Mouse (Mus musculus) liver, embryonic 12.5 days (tissue): ENCODE measurements around the gene Hist4h4. TPM values are rescaled to one million over a fixed set of nuclear protein-coding genes. Genes with fewer than 3 reads are reported as not detected.
"Not testable (repeated sequence)": the region's sequence is repeated elsewhere in the genome, so short reads cannot be mapped to it uniquely, and the experiment has no call there.

Experiments
- ATAC-seq: fragments of 200-750 bp; cut with Nextera tagmentation; 2 replicates; pipeline ENCODE4 v1.8.0; 2017; ENCODE audit warnings: moderate number of reproducible peaks, mild to moderate bottlenecking, moderate library complexity
- H3K27ac ChIP-seq: fragments of 300-500 bp; sonication (generic); 2 replicates; pipeline ENCODE4 v1.5.1; 2016; ENCODE audit warnings: mild to moderate bottlenecking
- H3K27me3 ChIP-seq: fragments of 300-500 bp; sonication (generic); replicated peaks from 2 replicates; pipeline ENCODE4 v1.6.1; 2016; ENCODE audit warnings: mild to moderate bottlenecking, moderate library complexity
- H3K36me3 ChIP-seq: fragments of 300-500 bp; sonication (generic); 2 replicates; pipeline ENCODE4 v1.6.1; 2016; ENCODE audit warnings: mild to moderate bottlenecking, moderate library complexity
- H3K4me1 ChIP-seq: fragments of 300-500 bp; sonication (generic); 2 replicates; pipeline ENCODE4 v1.6.1; 2016
- H3K4me2 ChIP-seq: fragments of 300-500 bp; sonication (generic); 2 replicates; pipeline ENCODE4 v1.6.1; 2016; ENCODE audit warnings: mild to moderate bottlenecking, moderate library complexity
- H3K4me3 ChIP-seq: fragments of 300-500 bp; sonication (generic); 2 replicates; pipeline ENCODE4 v1.5.1; 2016; ENCODE audit warnings: mild to moderate bottlenecking, moderate library complexity
- H3K9ac ChIP-seq: fragments of 300-500 bp; sonication (generic); 2 replicates; pipeline ENCODE4 v1.6.1; 2016; ENCODE audit warnings: mild to moderate bottlenecking, moderate library complexity
- H3K9me3 ChIP-seq: fragments of 300-500 bp; sonication (generic); replicated peaks from 2 replicates; pipeline ENCODE4 v1.6.1; 2016; ENCODE audit warnings: mild to moderate bottlenecking, moderate library complexity
- WGBS: fragments of 180-500 bp; shearing (Covaris S2); methylation state at CpG from one replicate; pipeline ENCODE4 v1.1.7; 2016; ENCODE audit not compliant: insufficient replicate concordance; 5-methylcytosine and 5-hydroxymethylcytosine counted together
- polyA plus RNA-seq: library from polyadenylated mRNA; unstranded; fragments of >200 nt; fragmentation: Nextera tagmentation; extraction: Ambion mirVana; gene quantifications from 2 replicates; pipeline ENCODE4 v1.2.1, GENCODE M21; 2016

Hist4h4 gene
- polyA plus RNA-seq, 1 experiment from 2014 or later = 1.0 TPM

DNA sequence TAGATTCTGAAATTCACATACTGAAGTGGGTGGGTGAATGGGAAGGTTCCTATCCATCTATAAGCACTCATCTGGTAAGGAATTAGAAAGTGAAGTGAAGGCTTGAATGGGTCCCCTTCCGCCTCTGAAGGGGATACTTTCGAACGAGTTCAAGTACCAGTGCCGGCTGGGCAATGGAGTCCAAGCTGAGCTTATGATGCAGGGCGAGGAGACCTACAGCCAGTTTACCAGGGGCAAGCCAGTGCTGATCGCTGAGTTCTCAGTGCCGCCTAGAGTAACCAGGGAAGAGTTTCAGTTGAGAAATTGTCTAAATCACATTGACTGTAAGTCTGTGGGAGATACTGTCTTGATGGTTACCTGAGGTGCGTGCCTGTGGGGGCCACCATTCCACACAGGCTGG is 3.5 kb downstream of the Hist4h4 start:
- no peak overlapping the region for H3K9ac ChIP-seq
- peaks cover 2% of the 10 kb centered on the region; the same call in 1 of the 2 replicates for H3K27me3 ChIP-seq
- no peaks in the 10 kb centered on the region for H3K36me3 ChIP-seq
- no peaks in the 10 kb centered on the region for H3K9me3 ChIP-seq
- no peak overlapping the region for H3K4me3 ChIP-seq
- no peak overlapping the region for H3K4me2 ChIP-seq
- 86% methylated on average over 8 of the region's 8 CpGs for WGBS
- no peak for ATAC-seq
- peak overlapping the region; percentile 24; the same call in 1 of the 2 replicates for H3K27ac ChIP-seq
- peaks cover 68% of the 10 kb centered on the region for H3K4me1 ChIP-seq

DNA sequence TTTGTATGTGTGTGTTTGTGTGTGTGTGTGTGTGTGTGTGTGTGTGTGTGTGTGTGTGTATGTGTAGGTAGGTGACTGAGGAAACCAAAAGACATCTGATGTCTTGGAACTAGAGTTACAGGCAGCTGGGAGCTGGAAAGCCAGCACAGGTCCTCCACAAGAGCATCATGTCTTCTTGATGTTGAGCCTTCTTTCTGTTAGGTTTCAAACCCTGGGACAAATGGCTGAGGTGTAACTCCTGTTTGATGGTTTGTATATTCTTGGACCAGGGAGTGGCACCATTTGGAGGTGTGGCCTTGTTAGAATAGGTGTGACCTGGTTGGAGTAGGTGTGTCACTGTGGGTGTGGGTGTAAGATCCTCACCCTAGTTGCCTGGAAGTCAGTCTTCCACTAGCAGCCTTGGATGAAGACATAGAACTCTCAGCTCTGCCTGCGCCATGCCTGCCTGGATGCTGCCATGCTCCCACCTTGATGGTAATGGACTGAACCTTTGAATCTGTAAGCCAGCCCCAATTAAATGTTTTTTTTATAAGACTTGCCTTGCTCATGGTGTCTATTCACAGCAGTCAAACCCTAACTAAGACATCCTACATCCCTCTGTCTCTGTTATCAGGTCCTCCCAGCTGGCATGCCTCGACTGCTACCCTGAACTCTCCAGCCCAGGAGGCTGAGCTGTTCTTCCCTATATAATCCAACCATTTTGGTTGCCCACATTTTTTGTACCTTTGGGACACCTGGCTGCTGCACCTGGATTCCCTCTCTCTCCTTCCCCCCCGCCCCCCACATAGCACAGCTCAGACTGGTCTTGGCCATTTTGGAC is 6.1 kb downstream of the Hist4h4 start:
- H3K9ac ChIP-seq = peak overlapping the region; percentile 71
- WGBS = 54% methylated on average over 3 of the region's 3 CpGs
- H3K27ac ChIP-seq = peak overlapping the region; percentile 94
- peak overlapping the region; percentile 63 for H3K4me2 ChIP-seq
- H3K4me3 ChIP-seq = peak overlapping the region; percentile 54
- peaks cover 77% of the 10 kb centered on the region for H3K4me1 ChIP-seq
- not testable (repeated sequence) for H3K9me3 ChIP-seq, H3K36me3 ChIP-seq
- H3K27me3 ChIP-seq = peaks cover 15% of the 10 kb centered on the region
- peak; percentile 96 for ATAC-seq

DNA sequence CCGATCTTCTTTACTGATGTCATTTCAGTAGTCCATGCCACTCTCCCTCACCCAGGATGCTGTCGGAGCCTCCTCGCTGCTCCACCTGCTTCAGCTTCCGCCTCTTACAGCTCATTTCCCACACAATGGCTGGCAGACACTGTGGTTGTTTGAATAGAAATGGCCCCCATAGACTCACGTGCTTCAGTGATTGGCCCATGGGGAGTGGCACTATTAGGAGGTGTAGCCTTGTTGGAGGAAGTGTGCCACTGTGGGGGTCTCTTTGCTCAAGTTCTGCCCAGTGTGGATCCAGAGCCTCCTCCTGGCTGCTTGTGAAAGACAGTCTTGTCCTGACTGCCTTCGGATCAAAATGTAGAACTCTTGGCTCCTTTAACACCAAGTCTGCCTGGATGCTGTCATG is 8.4 kb downstream of the Hist4h4 start:
- H3K9ac ChIP-seq = no peak overlapping the region
- H3K4me1 ChIP-seq = peaks cover 65% of the 10 kb centered on the region
- H3K27me3 ChIP-seq = peaks cover 31% of the 10 kb centered on the region
- H3K4me2 ChIP-seq = no peak overlapping the region
- no peaks in the 10 kb centered on the region for H3K9me3 ChIP-seq
- no peak for ATAC-seq
- no peak overlapping the region for H3K4me3 ChIP-seq
- 60% methylated on average over 6 of the region's 6 CpGs for WGBS
- H3K36me3 ChIP-seq = no peaks in the 10 kb centered on the region
- no peak overlapping the region for H3K27ac ChIP-seq

- Histone ChIP-seq H3K36me3 (no peaks in the 10 kb centered on the region), H3K4me2 (no peak overlapping the region), H3K27me3 (peaks cover 31% of the 10 kb centered on the region), H3K27ac (no peak overlapping the region), H3K9me3 (no peaks in the 10 kb centered on the region), H3K4me3 (no peak overlapping the region), H3K9ac (no peak overlapping the region), H3K4me1 (peaks cover 59% of the 10 kb centered on the region)
- peak; percentile 26; the same call in 1 of the 2 replicates for ATAC-seq
- WGBS = 25% methylated on average over 1 of the region's 1 CpGs
Measured at GRCm38 (mm10) chr6:136795110-136795509, 9.1 kb downstream of the Hist4h4 start.

- H3K4me3 ChIP-seq = peak overlapping the region; percentile 49
- H3K27ac ChIP-seq = no peak overlapping the region
- WGBS = 3% methylated on average over 21 of the region's 24 CpGs
- peaks cover 52% of the 10 kb centered on the region for H3K4me1 ChIP-seq
- peak overlapping the region; percentile 74 for H3K4me2 ChIP-seq
- no peaks in the 10 kb centered on the region for H3K9me3 ChIP-seq
- peak overlapping the region; percentile 66 for H3K9ac ChIP-seq
- ATAC-seq = no peak
- no peaks in the 10 kb centered on the region for H3K36me3 ChIP-seq
- H3K27me3 ChIP-seq = peaks cover 31% of the 10 kb centered on the region
Measured at GRCm38 (mm10) chr6:136793831-136794525, 10.2 kb downstream of the Hist4h4 start.

DNA sequence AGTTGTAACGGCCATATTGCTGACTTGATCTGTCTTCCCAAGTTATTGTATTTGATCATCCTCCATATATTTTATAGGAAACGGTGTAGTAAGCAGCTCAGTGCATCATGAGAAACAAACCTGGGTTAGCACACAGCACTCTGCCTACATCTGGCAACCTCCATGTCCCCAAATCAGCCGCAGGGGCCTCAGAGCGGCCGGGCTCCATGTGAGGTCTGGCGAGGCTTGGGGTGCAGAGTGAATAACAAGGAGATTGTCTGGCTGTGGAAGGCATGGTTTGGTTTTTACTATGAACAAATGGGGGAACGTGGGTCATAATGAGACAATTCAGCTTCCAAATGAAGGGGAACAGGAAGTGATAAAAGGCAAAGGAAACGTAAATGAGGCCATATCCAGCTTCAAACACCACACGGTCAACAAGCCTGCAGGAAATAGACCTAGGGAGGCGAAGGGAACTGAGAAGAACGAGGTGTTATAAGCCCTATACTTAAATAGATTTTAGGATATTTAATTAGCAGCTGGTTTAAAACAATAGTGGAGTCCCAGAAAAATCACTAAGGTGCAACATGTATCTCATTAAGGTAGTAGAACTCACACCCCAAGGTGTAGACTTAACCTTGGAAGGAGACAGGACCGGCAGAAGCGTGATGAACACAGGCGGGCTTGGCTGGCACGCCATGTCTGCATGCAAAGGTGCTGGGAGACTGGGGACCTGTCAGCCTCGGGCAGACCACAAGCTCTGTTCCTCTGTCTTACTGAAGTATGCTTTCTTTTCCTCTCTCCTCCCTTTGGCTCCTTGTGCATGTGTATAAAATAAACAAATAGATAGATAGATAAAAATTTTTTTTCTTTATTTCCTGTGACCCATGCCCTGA is 11.1 kb downstream of the Hist4h4 start:
- peaks cover 44% of the 10 kb centered on the region for H3K4me1 ChIP-seq
- 23% methylated on average over 16 of the region's 16 CpGs for WGBS
- no peak for ATAC-seq
- peaks cover 31% of the 10 kb centered on the region for H3K27me3 ChIP-seq
- peak overlapping the region; percentile 66 for H3K9ac ChIP-seq
- H3K4me2 ChIP-seq = peak overlapping the region; percentile 74
- H3K36me3 ChIP-seq = no peaks in the 10 kb centered on the region
- H3K27ac ChIP-seq = no peak overlapping the region
- no peaks in the 10 kb centered on the region for H3K9me3 ChIP-seq
- H3K4me3 ChIP-seq = peak overlapping the region; percentile 49

- Histone ChIP-seq H3K9ac (no peak overlapping the region), H3K4me1 (peaks cover 17% of the 10 kb centered on the region), H3K36me3 (no peaks in the 10 kb centered on the region), H3K27me3 (peaks cover 27% of the 10 kb centered on the region), H3K9me3 (no peaks in the 10 kb centered on the region), H3K27ac (no peak overlapping the region), H3K4me2 (no peak overlapping the region), H3K4me3 (no peak overlapping the region)
- ATAC-seq = no peak
- WGBS = 48% methylated on average over 5 of the region's 5 CpGs
Measured at GRCm38 (mm10) chr6:136789391-136789971, 14.7 kb downstream of the Hist4h4 start.

DNA sequence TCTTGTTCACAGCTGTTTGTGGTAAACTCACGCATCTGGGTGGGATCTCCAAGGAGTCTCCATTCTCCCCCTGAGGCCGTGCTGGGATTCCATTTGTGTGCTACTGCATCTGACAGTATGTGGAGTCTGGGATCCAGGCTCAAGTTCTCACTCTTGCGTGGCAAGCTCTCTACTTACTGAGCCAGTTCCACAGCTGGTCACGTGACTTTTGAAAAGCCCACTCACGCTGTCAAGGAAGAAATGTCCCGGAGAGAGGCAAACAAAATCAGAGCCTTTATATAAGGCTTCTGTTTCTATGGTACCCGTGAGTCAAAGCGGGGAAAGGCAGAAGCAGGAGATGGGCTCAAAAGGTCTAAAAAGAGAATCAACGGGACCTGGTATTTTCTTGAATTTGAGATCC is 21.5 kb downstream of the Hist4h4 start:
- Histone ChIP-seq H3K27me3 (peaks cover 7% of the 10 kb centered on the region; the same call in 1 of the 2 replicates), H3K27ac (no peak overlapping the region), H3K9ac (no peak overlapping the region), H3K9me3 (no peaks in the 10 kb centered on the region), H3K4me1 (no peaks in the 10 kb centered on the region), H3K36me3 (no peaks in the 10 kb centered on the region), H3K4me2 (no peak overlapping the region), H3K4me3 (no peak overlapping the region)
- WGBS = 72% methylated on average over 9 of the region's 9 CpGs
- no peak for ATAC-seq

DNA sequence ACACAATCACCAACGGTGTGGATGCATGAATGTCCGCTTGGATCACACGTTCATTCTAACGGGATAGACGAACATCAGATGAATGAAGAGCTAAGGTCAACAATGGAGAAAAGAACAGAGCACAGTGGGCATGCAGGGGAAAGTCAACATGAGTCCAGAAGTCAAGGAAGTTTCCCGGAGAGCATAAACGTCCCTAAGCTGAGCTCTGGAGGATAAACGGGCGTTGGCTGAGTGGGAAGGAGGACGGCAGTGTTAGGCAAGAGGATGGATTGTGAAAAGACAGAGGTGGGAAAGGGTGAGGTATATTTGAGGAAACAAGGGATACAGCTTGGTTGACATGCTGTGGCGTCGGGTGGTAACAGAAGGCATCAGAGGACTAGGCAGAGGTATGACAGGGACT is 22.1 kb downstream of the Hist4h4 start:
- Histone ChIP-seq H3K4me3 (no peak overlapping the region), H3K9ac (no peak overlapping the region), H3K9me3 (no peaks in the 10 kb centered on the region), H3K36me3 (no peaks in the 10 kb centered on the region), H3K4me2 (no peak overlapping the region), H3K27ac (no peak overlapping the region), H3K4me1 (no peaks in the 10 kb centered on the region), H3K27me3 (peaks cover 7% of the 10 kb centered on the region; the same call in 1 of the 2 replicates)
- ATAC-seq = no peak
- 77% methylated on average over 12 of the region's 12 CpGs for WGBS

DNA sequence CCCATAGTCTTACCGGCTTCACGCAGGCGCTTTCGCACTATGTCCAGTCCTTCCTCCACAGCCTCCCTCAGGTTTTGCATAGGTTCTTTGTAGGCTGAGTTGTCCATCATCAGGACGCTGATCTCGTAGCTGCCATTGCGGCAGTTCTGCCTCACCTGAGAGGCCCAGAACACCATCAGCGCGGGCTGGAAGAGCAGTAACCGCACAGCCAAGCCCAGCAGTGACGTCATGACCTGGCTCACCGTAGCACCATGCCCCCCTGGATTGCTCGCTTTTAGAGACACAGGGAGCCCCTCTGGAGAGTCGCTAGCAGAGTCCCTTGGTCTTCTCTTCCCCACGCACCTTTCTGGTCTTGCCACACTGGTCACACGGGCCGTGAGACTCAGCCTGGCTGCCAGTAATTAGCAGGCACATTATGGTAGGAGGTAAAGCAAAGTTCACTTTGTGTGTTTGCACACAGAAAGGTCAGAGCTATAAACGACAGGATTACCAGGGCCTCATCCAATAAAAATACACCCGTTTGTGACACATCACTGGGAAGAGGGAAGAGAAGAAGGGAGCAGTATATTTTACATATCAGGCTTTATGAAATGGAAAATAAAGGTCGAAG is 22.7 kb downstream of the Hist4h4 start, which contains the start of gene Gucy2c:
TSS of gene Gucy2c (minus strand) at position 389 of the 610 bp plus-strand sequence.
- no peaks in the 10 kb centered on the region for H3K4me1 ChIP-seq
- H3K9ac ChIP-seq = no peak within 1 kb of the TSS
- no peaks in the 10 kb centered on the region for H3K36me3 ChIP-seq
- no peak within 1 kb of the TSS for H3K27ac ChIP-seq
- H3K4me2 ChIP-seq = no peak within 1 kb of the TSS
- peaks cover 7% of the 10 kb centered on the region; the same call in 1 of the 2 replicates for H3K27me3 ChIP-seq
- WGBS = 72% methylated on average over 20 of the region's 20 CpGs
- no peaks in the 10 kb centered on the region for H3K9me3 ChIP-seq
- ATAC-seq = no peak
- no peak within 1 kb of the TSS for H3K4me3 ChIP-seq

DNA sequence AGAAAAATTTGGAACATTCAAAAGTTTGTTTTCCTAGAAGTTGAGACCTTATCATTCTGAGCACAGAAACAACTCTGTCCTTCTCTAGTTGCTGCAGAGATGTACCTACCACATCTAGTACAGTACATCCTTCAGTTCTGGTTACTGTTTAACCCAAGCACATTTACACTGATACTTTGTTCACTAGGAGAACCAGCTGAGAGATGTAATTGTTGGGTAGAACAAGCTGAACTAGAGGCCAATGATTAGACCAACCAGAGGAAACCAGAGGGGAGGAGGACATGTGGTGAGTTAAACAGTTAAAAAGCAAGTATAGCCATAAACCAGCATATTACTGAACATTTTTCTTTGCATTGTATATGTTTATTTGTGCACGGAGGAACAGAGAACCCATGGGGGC is 27.8 kb downstream of the Hist4h4 start:
- Histone ChIP-seq H3K4me1 (no peaks in the 10 kb centered on the region), H3K9ac (no peak overlapping the region), H3K36me3 (no peaks in the 10 kb centered on the region), H3K27ac (no peak overlapping the region), H3K9me3 (no peaks in the 10 kb centered on the region), H3K27me3 (peaks cover under 1% of the 10 kb centered on the region; the same call in 1 of the 2 replicates), H3K4me3 (no peak overlapping the region), H3K4me2 (no peak overlapping the region)
- 48% methylated on average over 1 of the region's 1 CpGs for WGBS
- no peak for ATAC-seq
